Mouse (Mus musculus) cerebellum, adult 2 months (tissue): ENCODE data around the gene Sec24b.

ENCODE experiments used
- CTCF ChIP-seq: fragments of 200-500 bp; IDR thresholded peaks from 2 replicates; pipeline ENCODE4 v1.5.1; 2011; ENCODE audit warnings: low read depth, mild to moderate bottlenecking, control low read depth, low read length, moderate library complexity, borderline replicate concordance; ENCODE audit not compliant: insufficient read depth
- POLR2A ChIP-seq: fragments of 200-500 bp; IDR thresholded peaks from 2 replicates; pipeline ENCODE4 v1.6.1; 2011; ENCODE audit warnings: low read length, control low read depth, borderline replicate concordance; ENCODE audit not compliant: insufficient read depth

- TF ChIP-seq CTCF, result no peak
- no peak for TF ChIP-seq POLR2A
These were observed 93.5 kb downstream of the Sec24b start for GRCm38 (mm10) chr3:129967874-129968273.
